Comparison of ENCODE assay signal across 11 mouse cellular contexts in the genomic region with DNA sequence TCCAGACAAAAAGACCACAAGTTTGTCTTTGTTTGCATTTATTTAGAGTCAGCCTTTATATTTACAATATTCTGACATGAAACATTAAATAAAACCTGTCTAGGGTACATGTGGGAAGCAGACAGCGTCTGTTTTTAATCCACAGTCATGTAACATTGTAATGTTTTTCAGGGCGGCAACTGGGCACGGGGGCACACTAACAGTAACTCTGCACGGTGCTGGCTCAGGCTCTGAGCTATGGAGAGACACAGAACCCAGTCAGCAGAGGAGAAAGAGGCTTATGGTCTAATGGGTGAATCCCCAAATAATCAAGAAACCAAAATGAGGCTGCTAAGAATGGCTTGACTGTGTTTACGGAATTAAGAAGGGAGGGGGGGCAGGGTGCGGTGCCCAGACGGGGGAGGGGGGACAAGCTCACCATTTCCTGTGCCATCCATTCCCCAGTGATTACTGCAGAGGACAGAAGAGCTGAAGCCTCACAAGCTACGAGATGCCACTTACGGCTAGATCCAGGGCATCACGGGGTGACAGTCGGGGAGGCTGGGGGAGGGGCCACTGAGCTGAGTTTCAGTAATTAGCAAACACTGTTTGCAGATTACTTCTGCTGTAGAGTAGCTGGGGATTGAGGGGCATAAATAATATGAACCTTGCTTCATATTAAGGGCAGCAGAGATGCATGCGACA.
A peak's percentile ranks its signal among the peaks of the same experiment; 100 is the strongest.
DNase-seq lines count a peak whose midpoint lies in the region; ATAC-seq and TF ChIP-seq lines count a peak whose summit lies in the region.
"Had no signal": no experiment of that assay in that cellular context is flagged by ENCODE, and none has a peak within 500 bp of the region (broad histone marks: within the 10 kb centered on the region; RNA-seq: fewer than 3 reads in every experiment).

No protein-coding gene starts in this region.

- no peak for DNase-seq in left cerebral cortex, adult 2 months (ENCODE audit: extremely low spot score in 1 of 2, low spot score in 2 of 2)
- DNase-seq in left cerebral cortex, adult 8-10 months (ENCODE audit: low spot score in 2 of 2), result no peak
- DNase-seq in Muller cell, postnatal 12 days (ENCODE audit: inconsistent ontology term), result peak; percentile 65
- no peak for DNase-seq in forebrain, embryonic 11.5 days (ENCODE audit: low spot score)
- DNase-seq in thymus, adult 2 months, result no peak
- DNase-seq: right cerebral cortex, postnatal 4 days; thymus, postnatal 25 days had no signal

- ATAC-seq in forebrain, embryonic 11.5 days (replicated peaks; ENCODE audit: low FRiP score), result peak; percentile 58
- peak; percentile 41; the same call in 1 of the 2 replicates for ATAC-seq in limb, embryonic 13.5 days (ENCODE audit: low FRiP score, low read depth)
- no peak for ATAC-seq in liver, embryonic 12.5 days
- no peak for ATAC-seq in megakaryocyte progenitor cell, adult 5-6 weeks (replicated peaks; ENCODE audit: poor library complexity)

- peaks cover 3% of the 10 kb centered on the region; the same call in 1 of the 2 replicates for H3K4me1 ChIP-seq in forebrain, embryonic 11.5 days (replicated peaks; ENCODE audit: control insufficient read depth, insufficient read depth, low read length)
- H3K4me1 ChIP-seq in limb, embryonic 13.5 days, result peaks cover 62% of the 10 kb centered on the region
- H3K4me1 ChIP-seq in thymus, adult 2 months (replicated peaks; ENCODE audit: control insufficient read depth, insufficient read depth, low read length), result no peaks in the 10 kb centered on the region
- H3K4me1 ChIP-seq in liver, embryonic 12.5 days, result no peaks in the 10 kb centered on the region
- H3K4me1 ChIP-seq: liver, embryonic 15.5 days had no signal

- TF ChIP-seq CTCF in left cerebral cortex, adult 2 months (IDR thresholded peaks at IDR 0.05), result no peak
- no peak for TF ChIP-seq CTCF in thymus, adult 2 months (IDR thresholded peaks at IDR 0.05; ENCODE audit: borderline replicate concordance, control insufficient read depth, extremely low read depth, insufficient read depth, low read length, poor library complexity)

- H3K9me3 ChIP-seq in forebrain, embryonic 11.5 days (ENCODE audit: control insufficient read depth, low read length), result no peaks in the 10 kb centered on the region
- no peaks in the 10 kb centered on the region for H3K9me3 ChIP-seq in limb, embryonic 13.5 days
- H3K9me3 ChIP-seq in liver, embryonic 12.5 days (replicated peaks), result no peaks in the 10 kb centered on the region
- H3K9me3 ChIP-seq: liver, embryonic 15.5 days had no signal

- no peak overlapping the region for H3K4me2 ChIP-seq in forebrain, embryonic 11.5 days (ENCODE audit: low read depth, low read length, severe bottlenecking)
- H3K4me2 ChIP-seq in limb, embryonic 13.5 days (replicated peaks), result 0 out of 2 replicates have a peak overlapping the region, but pooled peaks have one; percentile 14
- no peak overlapping the region for H3K4me2 ChIP-seq in liver, embryonic 12.5 days
- H3K4me2 ChIP-seq: liver, embryonic 15.5 days had no signal

- peak overlapping the region; percentile 5; the same call in 1 of the 2 replicates for H3K27ac ChIP-seq in left cerebral cortex, adult 2 months
- H3K27ac ChIP-seq in forebrain, embryonic 11.5 days (ENCODE audit: low read depth, low read length), result no peak overlapping the region
- peak overlapping the region; percentile 61; the same call in 1 of the 2 replicates for H3K27ac ChIP-seq in limb, embryonic 13.5 days
- no peak overlapping the region for H3K27ac ChIP-seq in thymus, adult 2 months (ENCODE audit: control insufficient read depth, insufficient read depth, low read length)
- no peak overlapping the region for H3K27ac ChIP-seq in liver, embryonic 12.5 days
- H3K27ac ChIP-seq: liver, embryonic 15.5 days had no signal

- no peak overlapping the region for H3K9ac ChIP-seq in forebrain, embryonic 11.5 days (ENCODE audit: low read length)
- H3K9ac ChIP-seq in limb, embryonic 13.5 days, result no peak overlapping the region
- H3K9ac ChIP-seq in liver, embryonic 12.5 days, result no peak overlapping the region
- H3K9ac ChIP-seq: liver, embryonic 15.5 days had no signal

- intact Hi-C loops in left cerebral cortex, adult 2 months (cut with DNase I), result no loop called here

- TF ChIP-seq POLR2A in thymus, adult 2 months (IDR thresholded peaks at IDR 0.05; ENCODE audit: control insufficient read depth, extremely low read depth, insufficient read depth, low read length, poor library complexity), result no peak

- no peaks in the 10 kb centered on the region for H3K27me3 ChIP-seq in forebrain, embryonic 11.5 days (ENCODE audit: control insufficient read depth, insufficient read depth, low read length)
- H3K27me3 ChIP-seq in limb, embryonic 13.5 days, result no peaks in the 10 kb centered on the region
- H3K27me3 ChIP-seq in thymus, adult 2 months (ENCODE audit: control insufficient read depth, insufficient read depth, low read length), result no peaks in the 10 kb centered on the region
- no peaks in the 10 kb centered on the region for H3K27me3 ChIP-seq in liver, embryonic 12.5 days (replicated peaks)
- H3K27me3 ChIP-seq: liver, embryonic 15.5 days had no signal

- H3K4me3 ChIP-seq in left cerebral cortex, adult 2 months, result no peak overlapping the region
- no peak overlapping the region for H3K4me3 ChIP-seq in forebrain, embryonic 11.5 days (ENCODE audit: low read depth, low read length)
- H3K4me3 ChIP-seq in limb, embryonic 13.5 days, result no peak overlapping the region
- H3K4me3 ChIP-seq in thymus, adult 2 months (ENCODE audit: control insufficient read depth, insufficient read depth, low read length), result no peak overlapping the region
- H3K4me3 ChIP-seq in liver, embryonic 12.5 days, result no peak overlapping the region
- H3K4me3 ChIP-seq: liver, embryonic 15.5 days had no signal

- 60% methylated on average over 12 of the region's 12 CpGs for WGBS in forebrain, embryonic 11.5 days
- 28% methylated on average over 12 of the region's 12 CpGs for WGBS in limb, embryonic 13.5 days
- 94% methylated on average over 12 of the region's 12 CpGs for WGBS in thymus, adult 2 months
- WGBS in liver, embryonic 12.5 days (ENCODE audit: insufficient replicate concordance), result 73% methylated on average over 12 of the region's 12 CpGs

- H3K36me3 ChIP-seq in forebrain, embryonic 11.5 days (ENCODE audit: control insufficient read depth, insufficient read depth, low read length), result peaks cover 10% of the 10 kb centered on the region; the same call in 1 of the 2 replicates
- peaks cover 85% of the 10 kb centered on the region for H3K36me3 ChIP-seq in limb, embryonic 13.5 days
- no peaks in the 10 kb centered on the region for H3K36me3 ChIP-seq in thymus, adult 2 months (ENCODE audit: control insufficient read depth, insufficient read depth, low read length)
- H3K36me3 ChIP-seq in liver, embryonic 12.5 days, result peaks cover 46% of the 10 kb centered on the region

Comparison
In these comparisons a context has a peak if more than half of its experiments do, and no peak if none do; other contexts are left out.
1. H3K27ac ChIP-seq: peak in left cerebral cortex, adult 2 months (single experiment) and limb, embryonic 13.5 days (single experiment); none in forebrain, embryonic 11.5 days (single experiment), thymus, adult 2 months (single experiment) and liver, embryonic 12.5 days (single experiment).
2. ATAC-seq: peak in forebrain, embryonic 11.5 days (single experiment) and limb, embryonic 13.5 days (single experiment); none in liver, embryonic 12.5 days (single experiment) and megakaryocyte progenitor cell, adult 5-6 weeks (single experiment).